Mouse (Mus musculus) myocyte (in vitro differentiated cells): Measurements from ENCODE around the gene Bri3.

Source experiments
- E2F4 ChIP-seq: IDR thresholded peaks from one replicate; pipeline ENCODE4 v1.6.1; 2011; ENCODE audit warnings: mild to moderate bottlenecking, control low read depth, moderate library complexity; ENCODE audit not compliant: insufficient read depth
- MAX ChIP-seq: IDR thresholded peaks from one replicate; pipeline ENCODE4 v1.6.1; 2011; ENCODE audit warnings: low read depth, mild to moderate bottlenecking, control low read depth
- MYOD1 ChIP-seq, 3 experiments: IDR thresholded peaks; one replicate each; pipeline ENCODE4 v1.6.1; 2011; ENCODE audit warnings: control low read depth in 2 of 3, low read depth in 2 of 3, mild to moderate bottlenecking in 2 of 3, moderate library complexity in 1 of 3; ENCODE audit not compliant: insufficient read length in 2 of 3, control insufficient read depth in 1 of 3
- MYOG ChIP-seq, 3 experiments: IDR thresholded peaks; one replicate each; pipeline ENCODE4 v1.6.1; 2011; ENCODE audit warnings: control low read depth in 2 of 3, low read depth in 2 of 3, mild to moderate bottlenecking in 2 of 3; ENCODE audit not compliant: insufficient read length in 2 of 3, control insufficient read depth in 1 of 3, insufficient read depth in 1 of 3
- POLR2A ChIP-seq: IDR thresholded peaks from one replicate; pipeline ENCODE4 v1.6.1; 2011; ENCODE audit warnings: low read depth, mild to moderate bottlenecking, control low read depth, moderate library complexity; ENCODE audit not compliant: insufficient read length
- POLR2AphosphoS2 ChIP-seq: IDR thresholded peaks from one replicate; pipeline ENCODE4 v1.6.1; 2011; ENCODE audit warnings: low read depth, control low read depth; ENCODE audit not compliant: insufficient read length
- SRF ChIP-seq: IDR thresholded peaks from one replicate; pipeline ENCODE4 v1.6.1; 2011; ENCODE audit warnings: low read depth; ENCODE audit not compliant: control insufficient read depth, insufficient read length
- TCF12 ChIP-seq: IDR thresholded peaks from one replicate; pipeline ENCODE4 v1.6.1; 2011; ENCODE audit warnings: mild to moderate bottlenecking, control low read depth; ENCODE audit not compliant: poor library complexity, insufficient read depth, severe bottlenecking
- USF1 ChIP-seq: IDR thresholded peaks from one replicate; pipeline ENCODE4 v1.6.1; 2011; ENCODE audit warnings: low read depth, mild to moderate bottlenecking, control low read depth, moderate library complexity

- TF ChIP-seq E2F4 = no peak
- no peak for TF ChIP-seq MYOG (IDR thresholded peaks at IDR 0.05; ENCODE audit: control insufficient read depth in 1 of 3, insufficient read depth in 1 of 3, insufficient read length in 2 of 3, low read depth in 2 of 3)
- no peak for TF ChIP-seq POLR2A
- no peak for TF ChIP-seq MAX
- no peak for TF ChIP-seq USF1
- no peak for TF ChIP-seq MYOD1 (IDR thresholded peaks at IDR 0.05; ENCODE audit: control insufficient read depth in 1 of 3, insufficient read length in 2 of 3, low read depth in 2 of 3)
- TF ChIP-seq TCF12 = no peak
- no peak for TF ChIP-seq SRF
- no peak for TF ChIP-seq POLR2AphosphoS2
Observed at GRCm38 (mm10) chr5:144226220-144226619, 18.0 kb upstream of the Bri3 start.
